Mouse (Mus musculus): Measurements from ENCODE around the gene Ppp1r2.

Gene Ppp1r2

GRCm38 (mm10) chr16:31300467-31300866, 25.4 kb upstream of the Ppp1r2 start:
- Histone ChIP-seq H3K27me3 (ENCODE audit: control insufficient read depth, insufficient read depth, low read length, poor library complexity, severe bottlenecking) (no peaks in the 10 kb centered on the region), H3K36me3 (ENCODE audit: control insufficient read depth, insufficient read depth, low read length, poor library complexity, severe bottlenecking) (no peaks in the 10 kb centered on the region)
- DNase-seq (ENCODE audit: low read depth, low spot score): no peak

- Histone ChIP-seq H3K27me3 (ENCODE audit: control insufficient read depth, insufficient read depth, low read length, poor library complexity, severe bottlenecking) (no peaks in the 10 kb centered on the region), H3K36me3 (ENCODE audit: control insufficient read depth, insufficient read depth, low read length, poor library complexity, severe bottlenecking) (no peaks in the 10 kb centered on the region)
- DNase-seq (ENCODE audit: low read depth, low spot score): no peak
These were observed 24.9 kb upstream of the Ppp1r2 start for GRCm38 (mm10) chr16:31299960-31300353.

GRCm38 (mm10) chr16:31299164-31299959, 24.3 kb upstream of the Ppp1r2 start:
- no peaks in the 10 kb centered on the region for H3K36me3 ChIP-seq (ENCODE audit: control insufficient read depth, insufficient read depth, low read length, poor library complexity, severe bottlenecking)
- no peak for DNase-seq (ENCODE audit: low read depth, low spot score)
- H3K27me3 ChIP-seq (ENCODE audit: control insufficient read depth, insufficient read depth, low read length, poor library complexity, severe bottlenecking): no peaks in the 10 kb centered on the region

GRCm38 (mm10) chr16:31297113-31297512, 22.0 kb upstream of the Ppp1r2 start:
- peak; percentile 55 for DNase-seq (ENCODE audit: low read depth, low spot score)
- Histone ChIP-seq H3K36me3 (ENCODE audit: control insufficient read depth, insufficient read depth, low read length, poor library complexity, severe bottlenecking) (no peaks in the 10 kb centered on the region), H3K27me3 (ENCODE audit: control insufficient read depth, insufficient read depth, low read length, poor library complexity, severe bottlenecking) (no peaks in the 10 kb centered on the region)

- H3K27me3 ChIP-seq (ENCODE audit: control insufficient read depth, insufficient read depth, low read length, poor library complexity, severe bottlenecking): no peaks in the 10 kb centered on the region
- peak; percentile 34 for DNase-seq (ENCODE audit: low read depth, low spot score)
- H3K36me3 ChIP-seq (ENCODE audit: control insufficient read depth, insufficient read depth, low read length, poor library complexity, severe bottlenecking): no peaks in the 10 kb centered on the region
These were observed 18.7 kb upstream of the Ppp1r2 start for GRCm38 (mm10) chr16:31293761-31294160.

GRCm38 (mm10) chr16:31290751-31291365, 15.8 kb upstream of the Ppp1r2 start:
- H3K36me3 ChIP-seq (ENCODE audit: control insufficient read depth, insufficient read depth, low read length, poor library complexity, severe bottlenecking): no peaks in the 10 kb centered on the region

GRCm38 (mm10) chr16:31290281-31290680, 15.2 kb upstream of the Ppp1r2 start:
- Histone ChIP-seq H3K27me3 (ENCODE audit: control insufficient read depth, insufficient read depth, low read length, poor library complexity, severe bottlenecking) (no peaks in the 10 kb centered on the region), H3K36me3 (ENCODE audit: control insufficient read depth, insufficient read depth, low read length, poor library complexity, severe bottlenecking) (no peaks in the 10 kb centered on the region)
- peak; percentile 59 for DNase-seq (ENCODE audit: low read depth, low spot score)

More at GRCm38 (mm10) chr16:31290751-31291365, 15.8 kb upstream of the Ppp1r2 start:
- no peaks in the 10 kb centered on the region for H3K27me3 ChIP-seq (ENCODE audit: control insufficient read depth, insufficient read depth, low read length, poor library complexity, severe bottlenecking)
- DNase-seq (ENCODE audit: low read depth, low spot score): peak; percentile 11

- DNase-seq (ENCODE audit: low read depth, low spot score): no peak
- Histone ChIP-seq H3K27me3 (ENCODE audit: control insufficient read depth, insufficient read depth, low read length, poor library complexity, severe bottlenecking) (no peaks in the 10 kb centered on the region; the same call in 1 of the 2 replicates), H3K36me3 (ENCODE audit: control insufficient read depth, insufficient read depth, low read length, poor library complexity, severe bottlenecking) (no peaks in the 10 kb centered on the region)
These were observed 12.6 kb upstream of the Ppp1r2 start for GRCm38 (mm10) chr16:31287712-31288111.

- no peaks in the 10 kb centered on the region for H3K36me3 ChIP-seq (ENCODE audit: control insufficient read depth, insufficient read depth, low read length, poor library complexity, severe bottlenecking)
- H3K27me3 ChIP-seq (ENCODE audit: control insufficient read depth, insufficient read depth, low read length, poor library complexity, severe bottlenecking): no peaks in the 10 kb centered on the region; the same call in 1 of the 2 replicates
- no peak for DNase-seq (ENCODE audit: low read depth, low spot score)
These were observed 11.9 kb upstream of the Ppp1r2 start for GRCm38 (mm10) chr16:31286801-31287488.

- no peaks in the 10 kb centered on the region; the same call in 1 of the 2 replicates for H3K27me3 ChIP-seq (ENCODE audit: control insufficient read depth, insufficient read depth, low read length, poor library complexity, severe bottlenecking)
- no peak for DNase-seq (ENCODE audit: low read depth, low spot score)
- H3K36me3 ChIP-seq (ENCODE audit: control insufficient read depth, insufficient read depth, low read length, poor library complexity, severe bottlenecking): no peaks in the 10 kb centered on the region; the same call in 1 of the 2 replicates
These were observed 6.9 kb upstream of the Ppp1r2 start for GRCm38 (mm10) chr16:31281981-31282380.

GRCm38 (mm10) chr16:31280176-31280575, 5.1 kb upstream of the Ppp1r2 start:
- no peaks in the 10 kb centered on the region; the same call in 1 of the 2 replicates for H3K36me3 ChIP-seq (ENCODE audit: control insufficient read depth, insufficient read depth, low read length, poor library complexity, severe bottlenecking)
- H3K27me3 ChIP-seq (ENCODE audit: control insufficient read depth, insufficient read depth, low read length, poor library complexity, severe bottlenecking): no peaks in the 10 kb centered on the region; the same call in 1 of the 2 replicates
- no peak for DNase-seq (ENCODE audit: low read depth, low spot score)

- no peaks in the 10 kb centered on the region; the same call in 1 of the 2 replicates for H3K36me3 ChIP-seq (ENCODE audit: control insufficient read depth, insufficient read depth, low read length, poor library complexity, severe bottlenecking)
- H3K27me3 ChIP-seq (ENCODE audit: control insufficient read depth, insufficient read depth, low read length, poor library complexity, severe bottlenecking): no peaks in the 10 kb centered on the region
- DNase-seq (ENCODE audit: low read depth, low spot score): no peak
These were observed 3.5 kb upstream of the Ppp1r2 start for GRCm38 (mm10) chr16:31278581-31278980.

GRCm38 (mm10) chr16:31278081-31278480, 3.0 kb upstream of the Ppp1r2 start:
- no peak for DNase-seq (ENCODE audit: low read depth, low spot score)
- Histone ChIP-seq H3K27me3 (ENCODE audit: control insufficient read depth, insufficient read depth, low read length, poor library complexity, severe bottlenecking) (no peaks in the 10 kb centered on the region), H3K36me3 (ENCODE audit: control insufficient read depth, insufficient read depth, low read length, poor library complexity, severe bottlenecking) (no peaks in the 10 kb centered on the region; the same call in 1 of the 2 replicates)

- H3K36me3 ChIP-seq (ENCODE audit: control insufficient read depth, insufficient read depth, low read length, poor library complexity, severe bottlenecking): no peaks in the 10 kb centered on the region; the same call in 1 of the 2 replicates
These were observed 1.9 kb upstream of the Ppp1r2 start for GRCm38 (mm10) chr16:31276962-31277361.

GRCm38 (mm10) chr16:31276539-31276938, 1.5 kb upstream of the Ppp1r2 start:
- Histone ChIP-seq H3K27me3 (ENCODE audit: control insufficient read depth, insufficient read depth, low read length, poor library complexity, severe bottlenecking) (no peaks in the 10 kb centered on the region), H3K36me3 (ENCODE audit: control insufficient read depth, insufficient read depth, low read length, poor library complexity, severe bottlenecking) (no peaks in the 10 kb centered on the region; the same call in 1 of the 2 replicates)
- no peak for DNase-seq (ENCODE audit: low read depth, low spot score)

More at GRCm38 (mm10) chr16:31276962-31277361, 1.9 kb upstream of the Ppp1r2 start:
- no peaks in the 10 kb centered on the region for H3K27me3 ChIP-seq (ENCODE audit: control insufficient read depth, insufficient read depth, low read length, poor library complexity, severe bottlenecking)
- no peak for DNase-seq (ENCODE audit: low read depth, low spot score)
